Mouse (Mus musculus) forebrain, embryonic 11.5 days (tissue): ENCODE data around the gene Clpb. TPM values are rescaled to one million over a fixed set of nuclear protein-coding genes. Genes with fewer than 3 reads are reported as not detected.

Experiments used
- ATAC-seq: fragments of 200-750 bp; cut with Nextera tagmentation; replicated peaks from 2 replicates; pipeline ENCODE4 v1.8.0; 2017; ENCODE audit warnings: moderate TSS enrichment; ENCODE audit not compliant: low FRiP score
- DNase-seq: peaks from one replicate; pipeline ENCODE4 v3.0.0-alpha.2; 2017; ENCODE audit warnings: low spot score
- H3K27ac ChIP-seq: fragments of 300-500 bp; sonication (generic); 2 replicates; pipeline ENCODE4 v1.5.1; 2014; ENCODE audit warnings: low read depth, low read length
- H3K27me3 ChIP-seq: fragments of 300-500 bp; sonication (generic); 2 replicates; pipeline ENCODE4 v1.6.1; 2014; ENCODE audit warnings: mild to moderate bottlenecking, low read length, mixed read lengths; ENCODE audit not compliant: control insufficient read depth, insufficient read depth
- H3K36me3 ChIP-seq: fragments of 300-500 bp; sonication (generic); 2 replicates; pipeline ENCODE4 v1.6.1; 2014; ENCODE audit warnings: mild to moderate bottlenecking, low read length, moderate library complexity, mixed read lengths; ENCODE audit not compliant: control insufficient read depth, insufficient read depth
- H3K4me1 ChIP-seq: fragments of 300-500 bp; sonication (generic); replicated peaks from 2 replicates; pipeline ENCODE4 v1.6.1; 2014; ENCODE audit warnings: low read length, mixed read lengths; ENCODE audit not compliant: control insufficient read depth, insufficient read depth
- H3K4me2 ChIP-seq: fragments of 300-500 bp; sonication (generic); 2 replicates; pipeline ENCODE4 v1.6.1; 2014; ENCODE audit warnings: low read depth, mild to moderate bottlenecking, low read length, moderate library complexity, mixed read lengths; ENCODE audit not compliant: severe bottlenecking
- H3K4me3 ChIP-seq: fragments of 300-500 bp; sonication (generic); 2 replicates; pipeline ENCODE4 v1.5.1; 2014; ENCODE audit warnings: low read depth, low read length
- H3K9ac ChIP-seq: fragments of 300-500 bp; sonication (generic); 2 replicates; pipeline ENCODE4 v1.6.1; 2014; ENCODE audit warnings: low read length
- H3K9me3 ChIP-seq: fragments of 300-500 bp; sonication (generic); 2 replicates; pipeline ENCODE4 v1.6.1; 2016; ENCODE audit warnings: low read length, mixed read lengths; ENCODE audit not compliant: control insufficient read depth
- WGBS: fragments of 180-500 bp; shearing (Covaris S2); extraction: QIAGEN DNeasy Blood & Tissue Kit; methylation state at CpG from one replicate; pipeline ENCODE4 v1.1.7; 2014; 5-methylcytosine and 5-hydroxymethylcytosine counted together
- polyA plus RNA-seq: library from polyadenylated mRNA; unstranded; fragments of >200 nt; fragmentation: Nextera tagmentation; extraction: Ambion mirVana; gene quantifications from 2 replicates; pipeline ENCODE4 v1.2.1, GENCODE M21; 2014

Gene Clpb
- polyA plus RNA-seq, 1 experiment from 2014 or later = 43.5 TPM

- H3K9ac ChIP-seq = no peak overlapping the region
- H3K9me3 ChIP-seq = no peaks in the 10 kb centered on the region
- WGBS = 79% methylated on average over 5 of the region's 5 CpGs
- no peaks in the 10 kb centered on the region for H3K4me1 ChIP-seq
- DNase-seq = no peak
- no peak overlapping the region for H3K27ac ChIP-seq
- no peaks in the 10 kb centered on the region for H3K27me3 ChIP-seq
- no peak overlapping the region for H3K4me3 ChIP-seq
- H3K4me2 ChIP-seq = no peak overlapping the region
- H3K36me3 ChIP-seq = no peaks in the 10 kb centered on the region
- no peak for ATAC-seq
Measured at GRCm38 (mm10) chr7:101695483-101695882, 32.0 kb downstream of the Clpb start.

- no peaks in the 10 kb centered on the region for H3K27me3 ChIP-seq
- DNase-seq = no peak
- H3K4me2 ChIP-seq = no peak overlapping the region
- H3K9ac ChIP-seq = no peak overlapping the region
- H3K4me3 ChIP-seq = no peak overlapping the region
- no peaks in the 10 kb centered on the region for H3K4me1 ChIP-seq
- no peak overlapping the region for H3K27ac ChIP-seq
- no peak for ATAC-seq
- H3K9me3 ChIP-seq = no peaks in the 10 kb centered on the region
- 90% methylated on average over 10 of the region's 10 CpGs for WGBS
- H3K36me3 ChIP-seq = no peaks in the 10 kb centered on the region
Measured at GRCm38 (mm10) chr7:101696931-101697723, 33.7 kb downstream of the Clpb start.

- Histone ChIP-seq H3K27ac (no peak overlapping the region), H3K4me1 (0 out of 2 replicates have a peak, but pooled peaks cover 2% of the 10 kb centered on the region), H3K27me3 (no peaks in the 10 kb centered on the region), H3K9me3 (no peaks in the 10 kb centered on the region), H3K4me2 (no peak overlapping the region), H3K36me3 (no peaks in the 10 kb centered on the region), H3K9ac (no peak overlapping the region), H3K4me3 (no peak overlapping the region)
- ATAC-seq (no peak), DNase-seq (no peak)
- WGBS = 65% methylated on average over 3 of the region's 3 CpGs
Measured at GRCm38 (mm10) chr7:101700296-101700695, 36.9 kb downstream of the Clpb start.

- H3K4me3 ChIP-seq = no peak overlapping the region
- no peak overlapping the region for H3K9ac ChIP-seq
- H3K27ac ChIP-seq = no peak overlapping the region
- ATAC-seq (no peak), DNase-seq (no peak)
- no peak overlapping the region for H3K4me2 ChIP-seq
- WGBS = 83% methylated on average over 5 of the region's 5 CpGs
- H3K9me3 ChIP-seq = no peaks in the 10 kb centered on the region
- no peaks in the 10 kb centered on the region for H3K36me3 ChIP-seq
- 0 out of 2 replicates have a peak, but pooled peaks cover 2% of the 10 kb centered on the region for H3K4me1 ChIP-seq
- no peaks in the 10 kb centered on the region for H3K27me3 ChIP-seq
Measured at GRCm38 (mm10) chr7:101702706-101703105, 39.3 kb downstream of the Clpb start.

- ATAC-seq = no peak
- H3K4me3 ChIP-seq = no peak overlapping the region
- no peak overlapping the region for H3K9ac ChIP-seq
- WGBS = 92% methylated on average over 3 of the region's 3 CpGs
- no peaks in the 10 kb centered on the region for H3K27me3 ChIP-seq
- no peak for DNase-seq
- no peak overlapping the region for H3K4me2 ChIP-seq
- no peak overlapping the region for H3K27ac ChIP-seq
- no peaks in the 10 kb centered on the region for H3K36me3 ChIP-seq
- no peaks in the 10 kb centered on the region for H3K4me1 ChIP-seq
- H3K9me3 ChIP-seq = no peaks in the 10 kb centered on the region
Measured at GRCm38 (mm10) chr7:101709586-101709985, 46.2 kb downstream of the Clpb start.

- ATAC-seq (no peak), DNase-seq (no peak)
- H3K9ac ChIP-seq = no peak overlapping the region
- no peaks in the 10 kb centered on the region for H3K36me3 ChIP-seq
- no peak overlapping the region for H3K27ac ChIP-seq
- H3K9me3 ChIP-seq = no peaks in the 10 kb centered on the region
- H3K4me3 ChIP-seq = no peak overlapping the region
- H3K27me3 ChIP-seq = no peaks in the 10 kb centered on the region
- no peaks in the 10 kb centered on the region for H3K4me1 ChIP-seq
- H3K4me2 ChIP-seq = no peak overlapping the region
- WGBS = 96% methylated on average over 5 of the region's 5 CpGs
Measured at GRCm38 (mm10) chr7:101710236-101710635, 46.8 kb downstream of the Clpb start.

GRCm38 (mm10) chr7:101713828-101714400 lies 50.5 kb downstream of the Clpb start:
- no peak overlapping the region for H3K27ac ChIP-seq
- ATAC-seq (no peak), DNase-seq (no peak)
- 93% methylated on average over 9 of the region's 9 CpGs for WGBS
- H3K36me3 ChIP-seq = no peaks in the 10 kb centered on the region
- H3K9me3 ChIP-seq = no peaks in the 10 kb centered on the region
- H3K4me3 ChIP-seq = no peak overlapping the region
- no peak overlapping the region for H3K9ac ChIP-seq
- H3K27me3 ChIP-seq = no peaks in the 10 kb centered on the region
- no peak overlapping the region for H3K4me2 ChIP-seq
- no peaks in the 10 kb centered on the region for H3K4me1 ChIP-seq

GRCm38 (mm10) chr7:101715041-101715551 lies 51.7 kb downstream of the Clpb start:
- H3K9ac ChIP-seq = no peak overlapping the region
- ATAC-seq = no peak
- no peaks in the 10 kb centered on the region for H3K36me3 ChIP-seq

More at GRCm38 (mm10) chr7:101715041-101715551, 51.7 kb downstream of the Clpb start:
- H3K4me3 ChIP-seq = no peak overlapping the region
- no peak overlapping the region for H3K27ac ChIP-seq
- H3K27me3 ChIP-seq = no peaks in the 10 kb centered on the region
- H3K9me3 ChIP-seq = no peaks in the 10 kb centered on the region
- DNase-seq = no peak
- no peak overlapping the region for H3K4me2 ChIP-seq
- no peaks in the 10 kb centered on the region for H3K4me1 ChIP-seq
- WGBS = 91% methylated on average over 5 of the region's 5 CpGs
